Mouse (Mus musculus) thymus, adult 2 months (tissue): Measurements from ENCODE around the gene BC030500. TPM values are rescaled to one million over a fixed set of nuclear protein-coding genes. Genes with fewer than 3 reads are reported as not detected.

ENCODE experiments used
- DNase-seq: peaks from one replicate; pipeline ENCODE4 v3.0.0; 2021
- H3K27ac ChIP-seq: fragments of 200-500 bp; 2 replicates; pipeline ENCODE4 v1.5.1; 2012; ENCODE audit warnings: low read length, control low read depth; ENCODE audit not compliant: control insufficient read depth, insufficient read depth
- H3K27me3 ChIP-seq: fragments of 200-500 bp; 2 replicates; pipeline ENCODE4 v1.6.1; 2012; ENCODE audit warnings: mild to moderate bottlenecking, low read length, moderate library complexity, mixed read lengths; ENCODE audit not compliant: control insufficient read depth, insufficient read depth
- H3K36me3 ChIP-seq: fragments of 200-500 bp; 2 replicates; pipeline ENCODE4 v1.6.1; 2012; ENCODE audit warnings: mild to moderate bottlenecking, low read length, moderate library complexity; ENCODE audit not compliant: control insufficient read depth, insufficient read depth
- H3K4me1 ChIP-seq: fragments of 200-500 bp; replicated peaks from 2 replicates; pipeline ENCODE4 v1.6.1; 2012; ENCODE audit warnings: low read length; ENCODE audit not compliant: control insufficient read depth, insufficient read depth
- H3K4me3 ChIP-seq: fragments of 200-500 bp; 2 replicates; pipeline ENCODE4 v1.5.1; 2012; ENCODE audit warnings: mild to moderate bottlenecking, low read length, control low read depth, moderate library complexity; ENCODE audit not compliant: control insufficient read depth, insufficient read depth
- CTCF ChIP-seq: fragments of 200-500 bp; IDR thresholded peaks from 2 replicates; pipeline ENCODE4 v1.5.1; 2012; ENCODE audit warnings: mild to moderate bottlenecking, control low read depth, low read length, moderate library complexity, borderline replicate concordance; ENCODE audit not compliant: control insufficient read depth, poor library complexity, insufficient read depth; ENCODE audit errors: extremely low read depth
- POLR2A ChIP-seq: fragments of 200-500 bp; IDR thresholded peaks from 2 replicates; pipeline ENCODE4 v1.6.1; 2012; ENCODE audit warnings: mild to moderate bottlenecking, low read length, control low read depth, moderate library complexity; ENCODE audit not compliant: control insufficient read depth, poor library complexity, insufficient read depth; ENCODE audit errors: extremely low read depth
- WGBS: fragments of 180-500 bp; shearing (Covaris S2); methylation state at CpG from one replicate; pipeline ENCODE4 v1.1.7; 2018; 5-methylcytosine and 5-hydroxymethylcytosine counted together
- polyA plus RNA-seq: library from polyadenylated mRNA; depleted of rRNA; stranded (reverse); fragments of >200 nt; gene quantifications from 2 replicates; pipeline ENCODE4 v1.2.3, GENCODE M21; 2012; rRNA removed

BC030500 gene
- not detected in 2 replicates for polyA plus RNA-seq

GRCm38 (mm10) chr8:58911677-58912076, at the start of gene BC030500:
BC030500 (plus strand) TSS chr8:58911755.
- Histone ChIP-seq H3K4me1 (no peaks in the 10 kb centered on the region), H3K27ac (no peak within 1 kb of the TSS), H3K36me3 (no peaks in the 10 kb centered on the region), H3K4me3 (no peak within 1 kb of the TSS), H3K27me3 (no peaks in the 10 kb centered on the region)
- no peak for DNase-seq
- TF ChIP-seq POLR2A = no peak
- TF ChIP-seq CTCF = no peak
- WGBS = 16% methylated on average over 14 of the region's 14 CpGs

- no peak overlapping the region for H3K27ac ChIP-seq
- WGBS = 19% methylated on average over 1 of the region's 1 CpGs
- H3K4me3 ChIP-seq = no peak overlapping the region
- H3K4me1 ChIP-seq = no peaks in the 10 kb centered on the region
- TF ChIP-seq POLR2A (no peak), CTCF (no peak)
- no peaks in the 10 kb centered on the region for H3K36me3 ChIP-seq
- H3K27me3 ChIP-seq = no peaks in the 10 kb centered on the region
- no peak for DNase-seq
These were observed 25.1 kb upstream of the BC030500 start for GRCm38 (mm10) chr8:58886405-58886804.

DNA sequence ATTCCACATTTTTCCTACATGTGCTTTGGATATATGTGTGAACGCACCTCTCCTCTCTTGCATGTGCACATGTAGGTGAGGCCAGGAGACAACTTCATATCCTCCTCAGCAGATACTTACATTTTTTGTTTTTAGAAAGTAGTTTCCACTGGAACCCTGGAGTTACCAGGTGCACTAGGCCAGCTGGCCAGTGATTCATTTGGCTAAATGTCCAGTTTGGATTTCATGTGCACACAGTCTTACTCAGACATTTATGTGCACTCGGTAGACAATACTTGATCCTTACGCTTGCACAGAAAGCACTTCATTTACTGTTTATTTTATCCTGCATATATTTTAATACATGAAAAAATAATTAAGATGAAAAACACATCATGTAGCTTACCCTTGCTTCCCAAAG, 21.0 kb upstream of the BC030500 start:
- TF ChIP-seq POLR2A (no peak), CTCF (no peak)
- 98% methylated on average over 3 of the region's 3 CpGs for WGBS
- H3K27me3 ChIP-seq = no peaks in the 10 kb centered on the region
- H3K27ac ChIP-seq = no peak overlapping the region
- no peak overlapping the region for H3K4me3 ChIP-seq
- H3K36me3 ChIP-seq = no peaks in the 10 kb centered on the region
- H3K4me1 ChIP-seq = no peaks in the 10 kb centered on the region
- no peak for DNase-seq

DNA sequence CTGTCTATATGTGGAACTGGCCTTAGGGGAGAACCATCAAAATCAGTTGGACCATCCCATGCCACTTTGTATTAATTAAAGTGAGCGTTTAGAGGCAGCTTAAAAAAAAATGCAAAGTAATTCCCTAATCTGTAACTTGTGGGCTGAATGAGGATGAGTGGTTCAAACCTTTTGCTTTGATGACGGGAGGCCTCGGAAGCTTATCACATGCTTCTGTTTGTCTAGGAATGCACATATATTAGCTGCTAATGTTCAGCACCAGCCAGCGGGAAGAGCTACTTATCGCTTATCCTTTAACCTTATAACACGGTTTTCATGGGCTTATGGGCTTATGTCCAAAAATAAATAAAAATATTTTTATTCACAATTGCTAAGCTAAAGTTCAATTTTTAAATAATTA, 15.6 kb upstream of the BC030500 start:
- Histone ChIP-seq H3K4me1 (no peaks in the 10 kb centered on the region), H3K27ac (no peak overlapping the region), H3K4me3 (no peak overlapping the region), H3K36me3 (no peaks in the 10 kb centered on the region), H3K27me3 (no peaks in the 10 kb centered on the region)
- no peak for DNase-seq
- WGBS = 89% methylated on average over 6 of the region's 6 CpGs
- no peak for TF ChIP-seq POLR2A
- no peak for TF ChIP-seq CTCF

- no peaks in the 10 kb centered on the region for H3K36me3 ChIP-seq
- DNase-seq = no peak
- no peak for TF ChIP-seq CTCF
- TF ChIP-seq POLR2A = no peak
- no peaks in the 10 kb centered on the region for H3K27me3 ChIP-seq
- no peak overlapping the region for H3K4me3 ChIP-seq
- H3K27ac ChIP-seq = no peak overlapping the region
- 50% methylated on average over 2 of the region's 2 CpGs for WGBS
- H3K4me1 ChIP-seq = no peaks in the 10 kb centered on the region
These were observed 7.1 kb upstream of the BC030500 start for GRCm38 (mm10) chr8:58904465-58904864.

GRCm38 (mm10) chr8:58912196-58912839, 763 bp downstream of the BC030500 start, which contains the start of gene Galntl6:
Galntl6 (minus strand) TSS chr8:58912640.
- Histone ChIP-seq H3K27ac (no peak within 1 kb of the TSS), H3K36me3 (no peaks in the 10 kb centered on the region), H3K27me3 (no peaks in the 10 kb centered on the region), H3K4me3 (no peak within 1 kb of the TSS), H3K4me1 (no peaks in the 10 kb centered on the region)
- TF ChIP-seq POLR2A = no peak
- no peak for TF ChIP-seq CTCF
- WGBS = 3% methylated on average over 37 of the region's 37 CpGs
- no peak for DNase-seq
